Mouse (Mus musculus) central nervous system, embryonic 14 days (tissue): ENCODE results near the gene E030030I06Rik. TPM values are rescaled to one million over a fixed set of nuclear protein-coding genes. Genes with fewer than 3 reads are reported as not detected.

ENCODE experiments used
- polyA plus RNA-seq: library from polyadenylated mRNA; depleted of rRNA; stranded (reverse); fragments of >200 nt; gene quantifications from 2 replicates; pipeline ENCODE4 v1.2.3, GENCODE M21; 2012; rRNA removed

Gene E030030I06Rik
- polyA plus RNA-seq: 3.4 and 4.2 TPM in 2 replicates

DNA sequence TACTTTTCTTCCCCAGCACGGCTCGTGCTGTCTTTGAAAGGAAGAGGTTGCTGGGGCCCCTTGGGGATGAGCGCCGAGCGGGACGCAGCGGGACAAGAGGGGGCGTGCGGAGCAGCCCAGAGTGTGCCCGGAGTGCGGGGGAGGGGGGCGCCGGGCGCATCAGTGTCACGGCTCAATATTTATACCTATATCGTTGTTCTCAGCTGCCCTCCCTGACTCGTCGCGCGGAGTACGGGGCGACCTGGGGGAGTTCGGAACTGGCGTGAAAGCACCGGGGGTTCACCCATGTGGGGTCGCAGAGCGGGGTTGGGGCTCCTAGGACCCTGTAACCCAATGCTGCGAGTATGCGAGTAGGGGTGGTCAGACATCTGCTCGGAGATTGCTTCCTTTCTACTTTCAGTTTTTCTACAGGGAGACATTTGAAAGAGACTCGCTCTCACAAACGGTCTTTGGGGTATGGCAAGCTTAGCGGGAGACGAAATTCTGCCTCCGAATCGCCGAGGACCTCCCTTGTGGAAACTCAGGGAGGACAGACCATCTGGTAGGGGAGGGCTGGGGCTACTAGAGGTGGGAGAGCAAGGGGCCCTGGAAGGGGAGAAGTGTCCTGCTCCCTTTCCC lies at the start of gene E030030I06Rik:
E030030I06Rik (minus strand) TSS at position 198 of the 618 bp plus-strand sequence.

GRCm38 (mm10) chr10:22158310-22158999 lies 9.4 kb upstream of the E030030I06Rik start, which contains the start of the genes Raet1e and H60b:
Gene Raet1e (plus strand): TSS chr10:22158569.
Gene H60b (plus strand): TSS chr10:22158586.

DNA sequence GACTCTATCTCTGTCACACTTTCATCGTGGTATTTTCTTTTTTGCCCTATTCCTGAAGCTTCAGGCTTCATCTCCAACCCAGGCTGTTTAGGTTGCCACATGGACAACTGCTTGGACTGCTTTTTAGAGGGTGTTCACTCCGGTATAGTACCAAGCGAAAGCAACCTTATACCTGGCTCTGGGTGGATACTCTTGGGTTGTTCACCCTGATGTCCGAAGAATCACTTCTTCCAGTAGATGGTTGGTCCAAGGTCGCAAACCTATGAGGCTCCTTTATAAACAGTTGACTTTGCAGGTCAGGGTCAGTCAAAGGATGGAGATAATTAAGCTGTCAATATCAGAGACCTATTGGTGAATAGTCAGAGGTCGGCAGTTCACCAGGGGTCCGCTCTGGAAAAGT lies 81.1 kb downstream of the E030030I06Rik start, which contains the start of gene 4930444G20Rik:
4930444G20Rik (minus strand) TSS at position 101 of the 400 bp plus-strand sequence.

Other genes starting within 250 kb of the E030030I06Rik start
- not detected in 2 replicates for gene 4930444G20Rik, start 81.2 kb downstream of the E030030I06Rik start, polyA plus RNA-seq
- gene Raet1e, start 9.3 kb upstream of the E030030I06Rik start, polyA plus RNA-seq: 1.4 and 1.9 TPM in 2 replicates
- gene H60b, start 9.3 kb upstream of the E030030I06Rik start, polyA plus RNA-seq: 0.75 and 0.98 TPM in 2 replicates
- 2.4 and 3.7 TPM in 2 replicates for gene Raet1d, start 211.3 kb upstream of the E030030I06Rik start, polyA plus RNA-seq